Mouse (Mus musculus): ENCODE data around the gene Impdh1.
A peak's percentile ranks its signal among the peaks of the same experiment; 100 is the strongest.
"Not testable (repeated sequence)": the region's sequence is repeated elsewhere in the genome, so short reads cannot be mapped to it uniquely, and the experiment has no call there.

Impdh1 gene

GRCm38 (mm10) chr6:29215881-29216501 is at the start of gene Impdh1:
Impdh1 (minus strand) TSS chr6:29216364.
- peak; percentile 94 for DNase-seq (ENCODE audit: low read depth, low spot score)

- DNase-seq (ENCODE audit: low read depth, low spot score) = no peak
Observed at GRCm38 (mm10) chr6:29264456-29264781, 48.3 kb upstream of the Impdh1 start.

GRCm38 (mm10) chr6:29263650-29264455 is 47.7 kb upstream of the Impdh1 start:
- no peak for DNase-seq (ENCODE audit: low read depth, low spot score)

- DNase-seq (ENCODE audit: low read depth, low spot score) = no peak
Observed at GRCm38 (mm10) chr6:29261831-29262230, 45.7 kb upstream of the Impdh1 start.

- no peak for DNase-seq (ENCODE audit: low read depth, low spot score)
Observed at GRCm38 (mm10) chr6:29259418-29259817, 43.3 kb upstream of the Impdh1 start.

GRCm38 (mm10) chr6:29247072-29247471 is 30.9 kb upstream of the Impdh1 start:
- DNase-seq (ENCODE audit: low read depth, low spot score) = no peak

GRCm38 (mm10) chr6:29246585-29246984 is 30.4 kb upstream of the Impdh1 start:
- no peak for DNase-seq (ENCODE audit: low read depth, low spot score)

GRCm38 (mm10) chr6:29246183-29246582 is 30.0 kb upstream of the Impdh1 start:
- no peak for DNase-seq (ENCODE audit: low read depth, low spot score)

GRCm38 (mm10) chr6:29245272-29246120 is 29.3 kb upstream of the Impdh1 start:
- peak; percentile 78 for DNase-seq (ENCODE audit: low read depth, low spot score)

GRCm38 (mm10) chr6:29242265-29242664 is 26.1 kb upstream of the Impdh1 start:
- peak; percentile 39 for DNase-seq (ENCODE audit: low read depth, low spot score)

- peak; percentile 28 for DNase-seq (ENCODE audit: low read depth, low spot score)
Observed at GRCm38 (mm10) chr6:29241697-29242096, 25.5 kb upstream of the Impdh1 start.

GRCm38 (mm10) chr6:29240806-29241205 is 24.6 kb upstream of the Impdh1 start:
- DNase-seq (ENCODE audit: low read depth, low spot score) = peak; percentile 83

- DNase-seq (ENCODE audit: low read depth, low spot score) = peak; percentile 77
Observed at GRCm38 (mm10) chr6:29234272-29234671, 18.1 kb upstream of the Impdh1 start.

GRCm38 (mm10) chr6:29233710-29234109 is 17.5 kb upstream of the Impdh1 start:
- no peak for DNase-seq (ENCODE audit: low read depth, low spot score)

- no peak for DNase-seq (ENCODE audit: low read depth, low spot score)
Observed at GRCm38 (mm10) chr6:29232321-29232720, 16.2 kb upstream of the Impdh1 start.

- DNase-seq (ENCODE audit: low read depth, low spot score) = no peak
Observed at GRCm38 (mm10) chr6:29231799-29232198, 15.6 kb upstream of the Impdh1 start.

GRCm38 (mm10) chr6:29230386-29230785 is 14.2 kb upstream of the Impdh1 start:
- peak; percentile 63 for DNase-seq (ENCODE audit: low read depth, low spot score)

- no peak for DNase-seq (ENCODE audit: low read depth, low spot score)
Observed at GRCm38 (mm10) chr6:29229265-29229913, 13.2 kb upstream of the Impdh1 start.

- not testable (repeated sequence) for DNase-seq (ENCODE audit: low read depth, low spot score)
Observed at GRCm38 (mm10) chr6:29217717-29218116, 1.6 kb upstream of the Impdh1 start.

- DNase-seq (ENCODE audit: low read depth, low spot score) = no peak
Observed at GRCm38 (mm10) chr6:29215181-29215580, 983 bp downstream of the Impdh1 start.

GRCm38 (mm10) chr6:29214776-29215175 is 1.4 kb downstream of the Impdh1 start:
- DNase-seq (ENCODE audit: low read depth, low spot score) = no peak

- DNase-seq (ENCODE audit: low read depth, low spot score) = no peak
Observed at GRCm38 (mm10) chr6:29214245-29214644, 1.9 kb downstream of the Impdh1 start.

Measured in ZHBTc4 (cell line).